Mouse (Mus musculus) embryonic facial prominence, embryonic 15.5 days (tissue): ENCODE measurements around the gene Ank3. TPM values are rescaled to one million over a fixed set of nuclear protein-coding genes. Genes with fewer than 3 reads are reported as not detected.

ENCODE experiments used
- ATAC-seq: fragments of 200-750 bp; cut with Nextera tagmentation; 2 replicates; pipeline ENCODE4 v1.8.0; 2017; ENCODE audit warnings: low read depth, moderate TSS enrichment; ENCODE audit not compliant: insufficient number of reproducible peaks, low FRiP score, low TSS enrichment
- H3K27ac ChIP-seq: fragments of 300-500 bp; sonication (generic); replicated peaks from 2 replicates; pipeline ENCODE4 v1.5.1; 2015; ENCODE audit warnings: mild to moderate bottlenecking, inconsistent platforms
- H3K27me3 ChIP-seq: fragments of 300-500 bp; sonication (generic); 2 replicates; pipeline ENCODE4 v1.6.1; 2015; ENCODE audit warnings: inconsistent platforms
- H3K36me3 ChIP-seq: fragments of 300-500 bp; sonication (generic); 2 replicates; pipeline ENCODE4 v1.6.1; 2015; ENCODE audit warnings: mild to moderate bottlenecking, inconsistent platforms
- H3K4me1 ChIP-seq: fragments of 300-500 bp; sonication (generic); 2 replicates; pipeline ENCODE4 v1.6.1; 2015; ENCODE audit warnings: inconsistent platforms
- H3K4me2 ChIP-seq: fragments of 300-500 bp; sonication (generic); replicated peaks from 2 replicates; pipeline ENCODE4 v1.6.1; 2015; ENCODE audit warnings: mild to moderate bottlenecking, inconsistent platforms
- H3K4me3 ChIP-seq: fragments of 300-500 bp; sonication (generic); replicated peaks from 2 replicates; pipeline ENCODE4 v1.5.1; 2015; ENCODE audit warnings: mild to moderate bottlenecking, inconsistent platforms
- H3K9ac ChIP-seq: fragments of 300-500 bp; sonication (generic); 2 replicates; pipeline ENCODE4 v1.6.1; 2015; ENCODE audit warnings: inconsistent platforms
- H3K9me3 ChIP-seq: fragments of 300-500 bp; sonication (generic); replicated peaks from 2 replicates; pipeline ENCODE4 v1.6.1; 2016; ENCODE audit warnings: inconsistent platforms
- WGBS: fragments of 180-500 bp; shearing (Covaris S2); methylation state at CpG from one replicate; pipeline ENCODE4 v1.1.7; 2015; 5-methylcytosine and 5-hydroxymethylcytosine counted together
- polyA plus RNA-seq: library from polyadenylated mRNA; unstranded; fragments of >200 nt; fragmentation: Nextera tagmentation; extraction: Ambion mirVana; gene quantifications from 2 replicates; pipeline ENCODE4 v1.2.1, GENCODE M21; 2015

Gene Ank3
- polyA plus RNA-seq, 1 experiment from 2014 or later = 24.3 TPM

GRCm38 (mm10) chr10:69667482-69667881 is 268.9 kb downstream of the Ank3 start:
- no peak for ATAC-seq
- WGBS = 77% methylated on average over 4 of the region's 4 CpGs

GRCm38 (mm10) chr10:69670496-69670895 is 271.9 kb downstream of the Ank3 start:
- no peak overlapping the region for H3K9ac ChIP-seq

More at GRCm38 (mm10) chr10:69667482-69667881, 268.9 kb downstream of the Ank3 start:
- Histone ChIP-seq H3K4me3 (no peak overlapping the region), H3K9ac (no peak overlapping the region), H3K27me3 (no peaks in the 10 kb centered on the region), H3K27ac (no peak overlapping the region), H3K36me3 (no peaks in the 10 kb centered on the region), H3K9me3 (no peaks in the 10 kb centered on the region), H3K4me1 (peaks cover 3% of the 10 kb centered on the region; the same call in 1 of the 2 replicates), H3K4me2 (no peak overlapping the region)

DNA sequence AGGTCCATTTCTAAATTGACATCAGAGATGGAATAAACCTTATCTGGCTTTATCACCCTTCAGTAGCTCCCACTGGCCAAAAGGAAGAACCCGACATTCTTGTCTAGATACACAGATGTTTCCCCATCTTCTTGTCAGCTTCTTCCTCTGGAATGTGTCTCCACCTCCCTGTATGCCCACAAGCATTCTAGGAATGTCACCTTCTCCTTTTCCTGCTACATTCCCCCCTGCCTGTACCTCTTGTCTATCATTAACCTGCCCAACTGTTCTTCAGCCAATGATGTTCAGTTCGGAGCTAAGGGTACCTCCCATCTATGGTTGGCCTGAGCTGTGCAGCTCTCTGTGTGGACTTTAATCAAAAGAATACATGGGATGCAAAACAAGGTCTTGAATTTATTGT is 272.4 kb downstream of the Ank3 start:
- WGBS = 56% methylated on average over 2 of the region's 2 CpGs
- ATAC-seq = no peak
- H3K4me2 ChIP-seq = no peak overlapping the region
- no peak overlapping the region for H3K9ac ChIP-seq
- H3K9me3 ChIP-seq = no peaks in the 10 kb centered on the region
- no peaks in the 10 kb centered on the region for H3K36me3 ChIP-seq
- no peak overlapping the region for H3K4me3 ChIP-seq
- H3K27ac ChIP-seq = no peak overlapping the region
- H3K4me1 ChIP-seq = no peaks in the 10 kb centered on the region
- H3K27me3 ChIP-seq = no peaks in the 10 kb centered on the region

More at GRCm38 (mm10) chr10:69670496-69670895, 271.9 kb downstream of the Ank3 start:
- Histone ChIP-seq H3K4me3 (no peak overlapping the region), H3K27ac (no peak overlapping the region), H3K9me3 (no peaks in the 10 kb centered on the region), H3K4me1 (no peaks in the 10 kb centered on the region), H3K4me2 (no peak overlapping the region), H3K27me3 (no peaks in the 10 kb centered on the region), H3K36me3 (no peaks in the 10 kb centered on the region)
- ATAC-seq = no peak
- WGBS = 16% methylated on average over 1 of the region's 1 CpGs

DNA sequence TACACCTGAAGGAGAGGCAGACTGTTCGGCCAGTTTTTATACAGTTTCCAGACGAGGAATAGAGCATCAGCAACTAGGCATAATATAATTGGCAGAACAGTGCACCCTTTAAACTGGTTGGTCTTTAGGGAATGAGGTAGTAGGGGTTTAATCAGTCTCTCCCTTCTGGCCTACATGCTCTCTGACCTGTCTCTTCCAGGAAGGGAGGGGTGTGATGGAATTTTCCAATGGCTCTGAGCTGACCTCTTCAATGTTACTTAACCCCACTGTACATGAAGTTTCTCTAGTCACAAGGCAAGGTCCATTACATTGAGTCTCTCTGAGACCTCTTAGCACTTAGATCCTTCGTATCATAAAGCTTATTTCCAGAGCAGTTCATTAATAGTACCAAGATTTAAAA is 272.9 kb downstream of the Ank3 start:
- H3K9me3 ChIP-seq = no peaks in the 10 kb centered on the region
- WGBS = 73% methylated on average over 3 of the region's 3 CpGs
- no peak for ATAC-seq
- H3K27ac ChIP-seq = no peak overlapping the region
- no peak overlapping the region for H3K9ac ChIP-seq
- H3K4me3 ChIP-seq = no peak overlapping the region
- no peaks in the 10 kb centered on the region for H3K36me3 ChIP-seq
- no peaks in the 10 kb centered on the region for H3K27me3 ChIP-seq
- H3K4me2 ChIP-seq = no peak overlapping the region
- no peaks in the 10 kb centered on the region for H3K4me1 ChIP-seq

DNA sequence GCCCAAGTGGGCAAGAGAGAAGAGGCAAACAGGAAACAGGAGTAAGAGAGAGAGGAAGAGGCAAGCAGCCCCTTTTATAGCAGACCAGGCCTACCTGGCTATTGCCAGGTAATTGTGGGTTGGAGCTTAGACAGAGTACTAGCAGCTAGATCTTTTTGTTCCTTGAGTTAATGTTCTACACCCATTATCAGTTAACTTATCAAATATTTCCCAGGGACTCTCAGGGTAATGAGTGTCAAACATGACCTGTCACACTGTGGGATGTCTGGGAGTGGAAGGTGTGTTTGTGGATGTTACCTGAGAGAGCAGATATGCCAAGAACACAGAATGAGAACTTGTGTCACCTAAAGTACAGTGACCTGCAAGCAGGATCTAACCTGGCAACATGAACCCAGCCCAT is 274.0 kb downstream of the Ank3 start:
- H3K27me3 ChIP-seq = no peaks in the 10 kb centered on the region
- H3K27ac ChIP-seq = no peak overlapping the region
- H3K9me3 ChIP-seq = no peaks in the 10 kb centered on the region
- H3K36me3 ChIP-seq = no peaks in the 10 kb centered on the region
- no peak overlapping the region for H3K9ac ChIP-seq
- no peaks in the 10 kb centered on the region for H3K4me1 ChIP-seq
- ATAC-seq = no peak
- no peak overlapping the region for H3K4me2 ChIP-seq
- no peak overlapping the region for H3K4me3 ChIP-seq

DNA sequence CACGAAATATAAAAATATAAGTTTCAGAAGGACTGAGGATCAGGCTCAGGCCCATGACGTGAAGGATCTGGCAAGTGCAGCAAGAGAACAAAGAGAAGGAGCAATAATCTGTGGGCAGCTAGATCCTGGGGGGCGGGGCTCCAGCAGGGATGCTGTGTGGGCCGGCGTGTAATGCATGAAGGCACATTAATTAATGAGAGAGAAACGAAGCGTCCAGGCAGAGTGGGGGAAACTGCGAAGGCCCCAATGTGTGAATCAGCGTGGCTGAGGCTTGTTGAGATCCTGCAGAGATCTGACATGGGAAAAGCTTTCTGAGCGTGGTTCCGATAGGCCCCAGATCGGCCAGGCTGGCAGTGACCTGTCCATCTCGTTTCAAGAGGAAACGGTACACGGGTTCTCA is 279.7 kb downstream of the Ank3 start:
- H3K36me3 ChIP-seq = no peaks in the 10 kb centered on the region

GRCm38 (mm10) chr10:69686336-69686735 is 287.8 kb downstream of the Ank3 start:
- no peak overlapping the region for H3K27ac ChIP-seq
- H3K9me3 ChIP-seq = 0 out of 2 replicates have a peak, but pooled peaks cover 4% of the 10 kb centered on the region
- H3K36me3 ChIP-seq = no peaks in the 10 kb centered on the region
- no peaks in the 10 kb centered on the region for H3K27me3 ChIP-seq
- ATAC-seq = no peak
- peaks cover 9% of the 10 kb centered on the region; the same call in 1 of the 2 replicates for H3K4me1 ChIP-seq
- H3K4me2 ChIP-seq = no peak overlapping the region
- 94% methylated on average over 1 of the region's 1 CpGs for WGBS
- H3K9ac ChIP-seq = no peak overlapping the region
- no peak overlapping the region for H3K4me3 ChIP-seq

More for the DNA sequence above, 279.7 kb downstream of the Ank3 start:
- H3K4me2 ChIP-seq = no peak overlapping the region
- ATAC-seq = no peak
- H3K27ac ChIP-seq = no peak overlapping the region
- no peak overlapping the region for H3K9ac ChIP-seq
- 85% methylated on average over 15 of the region's 15 CpGs for WGBS
- H3K4me1 ChIP-seq = no peaks in the 10 kb centered on the region
- H3K9me3 ChIP-seq = no peaks in the 10 kb centered on the region
- H3K4me3 ChIP-seq = no peak overlapping the region
- no peaks in the 10 kb centered on the region for H3K27me3 ChIP-seq

GRCm38 (mm10) chr10:69689096-69689495 is 290.5 kb downstream of the Ank3 start:
- 0 out of 2 replicates have a peak, but pooled peaks cover 4% of the 10 kb centered on the region for H3K9me3 ChIP-seq
- H3K9ac ChIP-seq = no peak overlapping the region
- H3K4me2 ChIP-seq = no peak overlapping the region
- no peak overlapping the region for H3K4me3 ChIP-seq
- H3K4me1 ChIP-seq = peaks cover 9% of the 10 kb centered on the region; the same call in 1 of the 2 replicates
- no peaks in the 10 kb centered on the region for H3K27me3 ChIP-seq
- no peak for ATAC-seq
- no peak overlapping the region for H3K27ac ChIP-seq
- no peaks in the 10 kb centered on the region for H3K36me3 ChIP-seq
- 86% methylated on average over 12 of the region's 12 CpGs for WGBS

- H3K27me3 ChIP-seq = no peaks in the 10 kb centered on the region
- H3K9ac ChIP-seq = no peak overlapping the region
- H3K4me3 ChIP-seq = no peak overlapping the region
- WGBS = 18% methylated on average over 12 of the region's 12 CpGs
- H3K4me2 ChIP-seq = peak overlapping the region; percentile 27
- H3K9me3 ChIP-seq = no peaks in the 10 kb centered on the region
- no peak for ATAC-seq
- H3K27ac ChIP-seq = no peak overlapping the region
- no peaks in the 10 kb centered on the region for H3K36me3 ChIP-seq
- H3K4me1 ChIP-seq = peaks cover 9% of the 10 kb centered on the region; the same call in 1 of the 2 replicates
Measured at GRCm38 (mm10) chr10:69690131-69690960, 291.8 kb downstream of the Ank3 start.

DNA sequence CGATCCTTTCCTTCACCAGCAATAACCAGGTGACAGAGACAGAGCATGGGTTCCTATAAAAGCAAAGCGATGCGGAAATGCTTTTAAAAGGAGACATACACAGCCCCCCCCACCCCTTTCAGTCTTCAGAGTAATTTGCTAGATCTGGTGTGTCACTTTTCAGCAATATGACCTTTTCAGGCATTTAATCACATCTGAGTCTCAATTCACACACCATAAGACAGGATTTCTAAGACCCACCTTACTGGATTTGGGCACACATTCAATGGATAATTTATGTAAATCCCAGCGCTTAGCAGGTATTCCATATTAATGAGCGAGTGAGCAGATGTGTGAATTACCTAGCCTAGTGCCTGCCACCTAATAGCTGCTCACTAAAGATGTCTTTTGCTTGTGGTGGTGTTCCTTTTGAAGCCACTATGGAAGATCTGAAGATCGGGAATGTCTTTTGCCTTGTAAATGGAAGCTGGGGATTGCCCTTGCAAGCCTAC is 292.4 kb downstream of the Ank3 start:
- Histone ChIP-seq H3K36me3 (no peaks in the 10 kb centered on the region), H3K27ac (no peak overlapping the region), H3K9ac (no peak overlapping the region), H3K9me3 (no peaks in the 10 kb centered on the region), H3K4me1 (peaks cover 9% of the 10 kb centered on the region; the same call in 1 of the 2 replicates), H3K27me3 (no peaks in the 10 kb centered on the region), H3K4me3 (no peak overlapping the region), H3K4me2 (peak overlapping the region; percentile 27; the same call in 1 of the 2 replicates)
- ATAC-seq = no peak
- 33% methylated on average over 6 of the region's 6 CpGs for WGBS

- Histone ChIP-seq H3K27me3 (no peaks in the 10 kb centered on the region), H3K4me3 (no peak overlapping the region), H3K4me1 (no peaks in the 10 kb centered on the region), H3K27ac (no peak overlapping the region), H3K36me3 (no peaks in the 10 kb centered on the region), H3K9me3 (no peaks in the 10 kb centered on the region), H3K9ac (no peak overlapping the region), H3K4me2 (no peak overlapping the region)
- 53% methylated on average over 9 of the region's 9 CpGs for WGBS
- peak; percentile 69; the same call in 1 of the 2 replicates for ATAC-seq
Measured at GRCm38 (mm10) chr10:69696019-69696418, 297.4 kb downstream of the Ank3 start.
